Comparison of ENCODE assay signal across 8 mouse cellular contexts in the genomic region with DNA sequence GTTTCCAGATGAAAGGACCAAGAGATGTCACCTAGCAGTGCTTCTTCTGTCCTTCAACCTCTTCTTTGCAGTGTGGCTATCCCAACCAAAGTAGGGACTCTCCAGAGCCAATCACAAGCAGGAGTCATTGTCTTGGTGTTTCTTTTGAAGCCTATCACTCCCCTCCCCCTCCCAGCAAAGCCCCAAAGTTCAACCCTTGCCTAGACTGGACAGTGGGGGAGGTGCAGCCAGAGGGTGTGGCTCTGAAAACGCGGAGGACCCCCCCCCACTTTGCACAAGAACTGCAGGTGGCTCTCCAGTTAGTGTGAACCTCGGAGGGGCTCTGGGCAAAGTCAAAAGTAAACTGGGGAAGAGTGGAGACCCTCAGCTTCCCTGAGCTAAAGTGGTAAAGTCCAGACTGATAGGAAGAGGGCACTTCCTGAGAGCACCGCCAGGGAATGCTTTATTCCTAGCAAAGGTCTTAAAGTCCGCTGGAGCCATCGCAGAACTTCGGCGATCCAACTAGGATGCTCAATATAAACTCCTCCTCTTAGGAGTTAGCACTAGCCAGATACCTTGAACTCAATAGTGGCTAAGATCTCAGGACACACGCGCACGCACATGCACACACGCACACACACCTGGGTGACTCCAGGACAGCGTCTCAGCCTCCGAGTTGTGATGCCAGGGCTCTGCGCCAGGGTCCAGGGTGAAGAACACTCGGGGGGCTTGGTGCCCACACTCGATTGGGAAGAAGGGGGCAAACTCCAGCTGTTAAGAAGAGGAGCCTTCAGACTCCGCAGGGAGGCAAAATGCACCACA. TPM values are rescaled to one million over a fixed set of nuclear protein-coding genes. Genes with fewer than 3 reads are reported as not detected.
DNase-seq lines count a peak whose midpoint lies in the region; ATAC-seq and TF ChIP-seq lines count a peak whose summit lies in the region.

No protein-coding gene starts in this region.

- peak overlapping the region; percentile 77 for H3K9ac ChIP-seq in hindbrain, embryonic 15.5 days
- H3K9ac ChIP-seq in liver, postnatal 0 days (replicated peaks), result peak overlapping the region; percentile 79
- H3K9ac ChIP-seq in stomach, embryonic 16.5 days (ENCODE audit: low read length), result peak overlapping the region; percentile 90

- peak; percentile 36 for TF ChIP-seq CTCF in liver, postnatal 0 days (IDR thresholded peaks at IDR 0.05; ENCODE audit: low read depth)

- 0% methylated on average over 18 of the region's 18 CpGs for WGBS in hindbrain, embryonic 15.5 days
- WGBS in liver, postnatal 0 days (ENCODE audit: insufficient replicate concordance), result 3% methylated on average over 18 of the region's 18 CpGs
- WGBS in stomach, embryonic 16.5 days, result under 1% methylated on average over 18 of the region's 18 CpGs

- peaks cover 63% of the 10 kb centered on the region for H3K4me1 ChIP-seq in megakaryocyte, embryonic 14.5 days
- H3K4me1 ChIP-seq in hindbrain, embryonic 15.5 days (replicated peaks), result peaks cover 61% of the 10 kb centered on the region
- peaks cover 51% of the 10 kb centered on the region for H3K4me1 ChIP-seq in liver, postnatal 0 days (ENCODE audit: insufficient read depth)
- peaks cover 50% of the 10 kb centered on the region for H3K4me1 ChIP-seq in stomach, embryonic 16.5 days (ENCODE audit: control insufficient read depth, insufficient read depth, low read length)

- H3K4me2 ChIP-seq in hindbrain, embryonic 15.5 days, result peak overlapping the region; percentile 81
- H3K4me2 ChIP-seq in liver, postnatal 0 days (ENCODE audit: low read depth, low read length), result peak overlapping the region; percentile 91
- H3K4me2 ChIP-seq in stomach, embryonic 16.5 days (ENCODE audit: low read depth, low read length), result peak overlapping the region; percentile 93

- TF ChIP-seq EP300 in liver, postnatal 0 days (IDR thresholded peaks at IDR 0.05; ENCODE audit: low read depth), result no peak

- H3K27ac ChIP-seq in hindbrain, embryonic 15.5 days (replicated peaks), result no peak overlapping the region
- peak overlapping the region; percentile 77 for H3K27ac ChIP-seq in liver, postnatal 0 days (ENCODE audit: low read depth)
- H3K27ac ChIP-seq in stomach, embryonic 16.5 days (ENCODE audit: low read length), result peak overlapping the region; percentile 98

- peaks cover 15% of the 10 kb centered on the region for H3K9me3 ChIP-seq in megakaryocyte, embryonic 14.5 days
- no peaks in the 10 kb centered on the region for H3K9me3 ChIP-seq in hindbrain, embryonic 15.5 days
- no peaks in the 10 kb centered on the region for H3K9me3 ChIP-seq in liver, postnatal 0 days (ENCODE audit: low read length)
- H3K9me3 ChIP-seq in stomach, embryonic 16.5 days (replicated peaks; ENCODE audit: control insufficient read depth, low read length), result no peaks in the 10 kb centered on the region

- ATAC-seq in megakaryocyte, adult 5-6 weeks (ENCODE audit: poor library complexity, severe bottlenecking), result no peak
- ATAC-seq in hindbrain, embryonic 15.5 days (ENCODE audit: low FRiP score, low read depth), result no peak; the same call in 1 of the 2 replicates
- no peak for ATAC-seq in liver, postnatal 0 days
- no peak for ATAC-seq in stomach, embryonic 16.5 days (ENCODE audit: insufficient read depth, low FRiP score)

- peak overlapping the region; percentile 93 for H3K4me3 ChIP-seq in megakaryocyte, embryonic 14.5 days (replicated peaks)
- peak overlapping the region; percentile 85 for H3K4me3 ChIP-seq in hindbrain, embryonic 15.5 days
- H3K4me3 ChIP-seq in liver, postnatal 0 days (ENCODE audit: low read depth, low read length), result peak overlapping the region; percentile 79
- H3K4me3 ChIP-seq in stomach, embryonic 16.5 days (replicated peaks; ENCODE audit: low read length), result peak overlapping the region; percentile 90

- intact Hi-C loops in left cerebral cortex, postnatal 36 days (cut with DNase I), result loop anchor here (2.0 to 5.0 kb wide), 3 partner anchors 36 to 62 kb away; no protein-coding TSS in a partner anchor

- H3K36me3 ChIP-seq in megakaryocyte, embryonic 14.5 days (replicated peaks; ENCODE audit: low read length), result no peaks in the 10 kb centered on the region
- no peaks in the 10 kb centered on the region for H3K36me3 ChIP-seq in hindbrain, embryonic 15.5 days
- H3K36me3 ChIP-seq in liver, postnatal 0 days (replicated peaks; ENCODE audit: insufficient read depth, low read length), result no peaks in the 10 kb centered on the region
- no peaks in the 10 kb centered on the region for H3K36me3 ChIP-seq in stomach, embryonic 16.5 days (ENCODE audit: control insufficient read depth, insufficient read depth, low read length)

- H3K27me3 ChIP-seq in megakaryocyte, embryonic 14.5 days (replicated peaks), result peaks cover 45% of the 10 kb centered on the region
- H3K27me3 ChIP-seq in hindbrain, embryonic 15.5 days, result no peaks in the 10 kb centered on the region
- H3K27me3 ChIP-seq in liver, postnatal 0 days (ENCODE audit: insufficient read depth, low read length), result no peaks in the 10 kb centered on the region
- no peaks in the 10 kb centered on the region for H3K27me3 ChIP-seq in stomach, embryonic 16.5 days (ENCODE audit: control insufficient read depth, insufficient read depth, low read length)

- DNase-seq in embryo, embryonic 9.5 days (ENCODE audit: extremely low spot score), result peak; percentile 70
- DNase-seq in liver, postnatal 0 days, result no peak
- DNase-seq in left cerebral cortex, postnatal 36 days (ENCODE audit: low spot score in 2 of 2), result no peak
- DNase-seq in adrenal gland, adult 8-10 months, result no peak

RNA-seq across cellular contexts. Expression of gene Bmf, which starts 0.9 kb away (rescaled TPM):
- 6.3 and 11.4 TPM in 2 replicates for polyA plus RNA-seq in megakaryocyte, embryonic 14.5 days (2012; ENCODE audit: insufficient read depth, low replicate concordance)
- total RNA-seq in megakaryocyte, adult 5-6 weeks (2015), result 8.8 and 12.4 TPM in 2 replicates
- 9.7 and 11.5 TPM in 2 replicates for total RNA-seq in megakaryocyte, adult 5-6 weeks (2017)
- polyA plus RNA-seq in hindbrain, embryonic 15.5 days (2015; fragmentation: Nextera tagmentation; extraction: Ambion mirVana), result 1.7 and 3.1 TPM in 2 replicates
- polyA plus RNA-seq in liver, postnatal 0 days (2015; fragmentation: Nextera tagmentation; extraction: Ambion mirVana), result 1.3 TPM in 2 replicates
- polyA plus RNA-seq in stomach, embryonic 16.5 days (2015; fragmentation: Nextera tagmentation; extraction: Ambion mirVana), result 4.2 and 4.4 TPM in 2 replicates
- 1 to 10 TPM; 4.8 to 5.8 TPM for total RNA-seq in left cerebral cortex, postnatal 36 days (2021)
- total RNA-seq in adrenal gland, adult 8-10 months (2022), result 10 to 100 TPM; 13.2 to 29.5 (median 19.2) TPM

RNA-seq across cellular contexts. Expression of gene Bub1b, which starts 49.4 kb away (rescaled TPM):
- polyA plus RNA-seq in megakaryocyte, embryonic 14.5 days (2012; ENCODE audit: insufficient read depth, low replicate concordance), result 1.9 and 5.4 TPM in 2 replicates
- 48.8 and 63.4 TPM in 2 replicates for total RNA-seq in megakaryocyte, adult 5-6 weeks (2015)
- total RNA-seq in megakaryocyte, adult 5-6 weeks (2017), result 139 TPM in 2 replicates
- 15.3 and 19.0 TPM in 2 replicates for polyA plus RNA-seq in hindbrain, embryonic 15.5 days (2015; fragmentation: Nextera tagmentation; extraction: Ambion mirVana)
- 12.7 and 15.7 TPM in 2 replicates for polyA plus RNA-seq in liver, postnatal 0 days (2015; fragmentation: Nextera tagmentation; extraction: Ambion mirVana)
- 66.2 and 67.4 TPM in 2 replicates for polyA plus RNA-seq in stomach, embryonic 16.5 days (2015; fragmentation: Nextera tagmentation; extraction: Ambion mirVana)
- total RNA-seq in left cerebral cortex, postnatal 36 days (2021), result 1 to 10 TPM in 1 of 2 experiments, under 1 TPM in 1; 0.42 to 2.3 TPM
- total RNA-seq in adrenal gland, adult 8-10 months (2022), result 1 to 10 TPM; 3.7 to 8.2 (median 4.8) TPM
